Mouse (Mus musculus): ENCODE data around the gene Chmp3.
A peak's percentile ranks its signal among the peaks of the same experiment; 100 is the strongest.

Chmp3 gene

DNA sequence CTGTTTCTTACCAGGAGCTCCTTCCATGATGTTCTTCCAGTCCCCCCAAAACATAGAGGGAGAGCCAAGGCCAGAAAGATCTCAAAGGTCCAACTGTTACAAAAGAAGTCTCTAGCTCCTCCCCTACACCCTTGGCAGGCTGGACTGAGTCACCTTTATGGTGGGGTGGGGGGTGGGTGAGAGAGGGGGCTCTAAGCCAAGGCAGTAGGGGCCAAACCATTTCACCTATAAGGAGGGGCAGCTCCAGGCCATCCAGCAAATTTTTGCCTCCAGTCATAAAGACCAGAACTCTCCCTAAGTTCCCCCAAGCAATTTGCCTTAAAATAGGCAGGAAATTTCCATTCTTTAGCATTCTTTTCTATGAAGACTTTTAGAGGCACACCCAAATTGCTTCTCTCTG is 65.4 kb downstream of the Chmp3 start:
- no peak for DNase-seq (ENCODE audit: extremely low spot score, low spot score)

DNA sequence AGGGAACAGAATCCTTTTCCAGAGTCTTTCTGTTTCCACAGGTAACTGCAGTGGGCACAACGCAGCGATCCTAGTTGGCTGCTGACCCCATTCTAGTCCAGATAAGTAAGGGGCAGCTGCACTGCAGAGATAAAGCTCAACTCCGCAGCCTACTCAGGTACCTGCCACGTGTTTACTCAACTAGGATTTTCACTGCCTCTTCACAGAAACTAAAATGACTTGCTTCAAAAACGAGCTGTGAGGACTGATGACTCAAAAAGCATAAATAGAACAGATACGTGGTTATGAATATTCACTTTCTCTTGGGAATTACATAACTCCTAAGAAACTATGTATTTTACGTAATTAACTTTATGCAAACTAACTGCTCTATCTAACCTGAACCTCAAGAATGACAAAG is 66.4 kb downstream of the Chmp3 start:
- DNase-seq (ENCODE audit: extremely low spot score, low spot score), result no peak

DNA sequence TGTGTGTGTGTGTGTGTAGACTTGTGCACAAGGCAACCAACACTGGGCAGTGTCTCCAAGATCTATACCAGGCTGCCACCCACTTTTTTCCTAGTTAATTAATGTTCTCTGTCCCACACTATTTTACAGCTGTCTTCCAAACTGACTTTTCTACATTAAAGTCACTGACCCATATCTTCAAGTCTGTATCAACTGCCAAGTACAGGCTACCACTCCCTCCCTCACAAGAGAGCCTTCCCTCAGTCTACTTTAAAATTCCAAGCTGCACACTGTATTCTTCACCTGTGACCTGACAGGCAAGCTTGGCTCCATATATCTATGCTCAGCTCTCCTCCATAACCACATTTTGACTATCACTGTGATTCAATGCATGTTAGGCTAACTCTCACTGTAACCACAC is 69.6 kb downstream of the Chmp3 start:
- no peak for DNase-seq (ENCODE audit: extremely low spot score, low spot score)

DNA sequence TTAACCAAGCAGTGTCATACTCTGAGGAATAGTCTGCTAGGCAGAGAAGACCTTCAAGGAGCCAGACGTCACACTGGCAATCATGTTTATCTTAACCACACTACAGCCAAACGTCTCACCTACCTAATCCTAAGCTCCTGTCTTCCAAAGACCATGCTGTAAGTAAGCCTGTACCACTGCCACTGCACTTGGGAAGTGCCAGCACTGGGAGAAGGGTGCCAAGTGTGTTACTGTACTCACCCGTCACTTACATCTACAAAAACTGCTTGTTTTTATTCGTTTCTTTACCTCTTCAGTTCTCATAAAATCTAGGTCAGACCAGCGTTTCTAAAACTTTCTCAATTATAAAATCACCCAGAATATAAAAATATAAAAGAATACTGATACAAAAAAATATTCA is 73.4 kb downstream of the Chmp3 start:
- DNase-seq (ENCODE audit: extremely low spot score, low spot score), result no peak

DNA sequence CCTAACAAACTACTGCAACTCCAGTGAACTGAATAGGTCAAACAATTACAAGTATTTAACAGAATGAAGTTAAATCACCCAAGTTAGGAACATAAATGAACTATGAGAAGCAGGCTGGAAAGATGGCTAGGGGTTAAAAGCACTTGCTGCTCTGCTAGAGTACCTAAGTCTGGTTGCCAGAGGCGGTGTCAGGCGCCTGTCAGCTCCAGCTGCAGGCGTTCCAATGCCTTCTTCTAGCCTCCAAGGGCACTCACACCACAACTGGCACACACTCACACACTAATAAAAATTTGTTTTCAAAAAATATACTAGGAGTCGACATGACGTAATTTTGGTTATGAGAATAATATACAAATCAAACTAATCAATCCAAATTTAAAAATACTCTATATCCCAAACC is 78.0 kb downstream of the Chmp3 start:
- no peak for DNase-seq (ENCODE audit: extremely low spot score, low spot score)

DNA sequence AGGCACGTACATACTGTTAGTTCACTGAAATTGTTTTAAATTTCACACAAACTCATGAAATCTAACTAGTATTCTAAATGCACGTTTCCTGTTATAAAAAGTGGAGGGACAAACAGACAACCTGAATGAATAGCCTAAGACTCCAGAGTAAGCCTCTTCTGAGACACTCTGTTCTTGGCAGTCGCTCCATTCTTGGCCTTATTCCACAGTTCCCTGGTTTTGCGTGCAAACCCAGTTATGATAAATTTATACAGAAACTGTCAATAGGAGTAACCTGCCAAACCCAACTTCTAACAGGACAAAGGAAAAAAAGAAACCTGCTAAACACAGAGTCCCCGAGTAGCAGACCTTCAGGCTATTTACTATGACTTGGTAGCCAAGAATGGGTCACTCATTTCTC is 78.4 kb downstream of the Chmp3 start:
- no peak for DNase-seq (ENCODE audit: extremely low spot score, low spot score)

DNA sequence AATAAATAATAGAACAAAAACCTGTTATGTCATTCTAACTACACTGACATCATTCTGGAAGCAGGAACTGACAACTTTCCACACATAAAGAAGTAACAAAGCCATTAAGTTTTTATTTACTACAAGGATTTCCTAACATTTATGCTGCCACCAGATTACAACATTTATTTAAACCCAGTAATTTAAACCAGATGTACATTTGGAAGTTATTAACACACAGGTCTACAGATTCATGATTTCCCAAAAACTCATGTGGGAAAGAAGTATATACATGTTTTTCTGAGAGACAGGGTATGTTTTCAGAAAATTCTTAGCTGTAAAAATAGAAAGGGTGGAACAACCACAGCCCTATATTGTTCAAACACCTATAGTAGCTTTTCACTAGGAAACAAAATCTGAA is 81.1 kb downstream of the Chmp3 start:
- no peak for DNase-seq (ENCODE audit: extremely low spot score, low spot score)

DNA sequence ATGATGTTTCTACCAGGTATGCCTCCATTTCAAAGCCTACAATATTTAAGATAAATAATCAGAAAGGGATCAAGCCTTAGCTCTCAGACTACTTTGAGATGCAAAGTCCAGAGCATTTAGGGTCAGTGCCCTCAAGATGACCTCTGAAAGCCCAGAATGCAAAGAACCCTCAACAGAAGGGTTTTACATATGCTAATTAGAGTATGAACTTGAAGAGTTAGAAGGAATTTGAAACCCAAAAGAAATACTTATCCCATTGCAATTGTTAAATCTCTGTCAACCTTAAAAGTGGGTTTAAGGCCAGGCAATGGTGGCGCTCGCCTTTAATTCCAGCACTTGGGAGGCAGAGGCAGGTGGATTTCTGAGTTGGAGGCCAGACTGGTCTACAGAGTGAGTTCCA is 82.4 kb downstream of the Chmp3 start:
- DNase-seq (ENCODE audit: extremely low spot score, low spot score), result no peak

DNA sequence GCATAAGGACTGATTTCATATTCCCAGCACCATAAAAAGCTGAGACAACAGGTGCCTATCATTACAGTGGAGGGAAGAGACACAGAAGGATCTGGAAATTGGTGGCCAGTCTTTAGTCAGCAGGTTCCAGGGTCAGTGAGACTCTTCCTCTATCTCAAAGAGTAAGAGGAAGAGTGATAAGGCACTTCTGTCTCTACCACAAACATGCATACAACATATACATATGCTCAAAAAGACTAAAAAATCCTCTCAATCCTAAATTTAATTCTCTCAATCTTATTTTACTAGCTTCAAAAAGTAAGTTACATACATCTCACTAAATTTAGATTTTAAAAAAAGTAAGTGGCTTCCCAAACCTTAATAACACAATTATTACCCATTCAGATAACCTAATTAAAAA is 83.7 kb downstream of the Chmp3 start:
- no peak for DNase-seq (ENCODE audit: extremely low spot score, low spot score)

DNA sequence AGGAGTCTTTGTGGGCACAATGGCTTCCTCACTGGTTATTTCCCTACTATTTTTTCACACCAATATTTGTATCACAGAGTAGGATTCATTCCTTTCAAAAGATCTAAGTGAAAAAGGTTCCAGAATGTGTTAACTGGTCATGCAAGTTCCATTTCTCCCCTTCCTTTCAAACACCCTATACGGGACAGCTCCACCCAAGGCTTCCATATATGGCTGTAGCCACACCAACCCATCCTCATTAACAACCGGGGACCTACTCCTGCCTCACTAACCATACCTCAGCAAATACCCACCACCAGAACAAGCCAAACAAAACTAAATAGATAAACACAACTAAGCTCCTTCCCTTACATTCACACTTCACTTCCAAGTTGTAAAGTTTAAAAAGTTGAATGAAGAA is 87.6 kb downstream of the Chmp3 start:
- DNase-seq (ENCODE audit: extremely low spot score, low spot score), result no peak

DNA sequence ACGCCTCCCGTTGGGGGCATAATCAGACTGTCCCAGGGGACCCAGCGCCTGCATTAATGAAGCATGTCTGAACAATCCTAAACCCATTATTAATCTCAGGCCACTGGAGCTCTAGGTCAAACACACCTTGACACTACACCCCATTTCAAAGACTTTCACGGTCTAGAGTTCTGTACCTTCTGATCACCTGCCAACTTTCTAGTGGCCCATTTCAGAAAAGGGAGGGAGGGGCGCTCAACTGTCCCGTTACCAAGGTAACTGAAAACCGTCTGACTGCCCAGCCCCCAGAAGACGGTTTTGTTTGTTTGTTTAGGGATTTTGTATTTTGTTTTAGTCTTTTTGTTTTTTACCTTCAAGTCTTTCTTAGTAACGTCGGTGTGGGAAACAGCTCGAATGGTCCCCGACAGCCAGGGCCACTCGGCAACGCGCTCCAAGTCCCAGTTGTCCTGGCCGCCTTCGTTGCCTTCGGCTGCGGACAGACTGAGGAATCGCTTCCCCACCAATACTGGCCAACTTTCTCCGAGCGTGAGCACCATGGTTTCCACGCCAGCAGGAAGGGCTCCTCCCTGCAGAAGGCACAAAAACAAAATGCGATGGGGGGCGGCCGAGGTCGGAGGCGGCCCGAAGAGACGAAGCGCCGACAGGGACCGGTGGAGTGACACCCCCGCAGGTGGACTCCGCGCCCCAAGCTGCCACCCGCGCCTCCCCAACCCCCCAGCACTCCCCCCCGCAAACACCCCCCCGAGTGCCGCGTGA is 88.3 kb downstream of the Chmp3 start:
- DNase-seq (ENCODE audit: extremely low spot score, low spot score), result peak; percentile 55
